ENCODE assay signal across 19 mouse cellular contexts in the genomic region with DNA sequence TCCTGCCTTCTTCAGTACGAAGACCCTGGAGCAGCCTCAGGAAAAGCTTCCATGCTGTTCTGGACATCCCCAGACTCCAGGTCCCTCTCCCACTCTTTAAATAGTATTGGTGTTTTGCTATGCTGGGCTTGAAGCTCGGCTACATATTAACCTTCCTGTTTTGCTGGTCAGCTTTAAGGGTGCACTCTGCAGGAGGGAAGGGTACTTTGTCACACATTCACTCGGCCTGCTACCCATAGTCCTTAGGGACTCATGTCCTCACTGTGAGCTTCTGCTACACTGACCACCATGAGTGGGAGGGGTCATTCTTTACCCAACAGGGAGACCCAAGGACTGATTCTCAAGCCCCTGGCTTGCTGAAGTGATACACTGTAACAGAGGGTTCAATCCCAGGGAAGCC. TPM values are rescaled to one million over a fixed set of nuclear protein-coding genes. Genes with fewer than 3 reads are reported as not detected.
A peak's percentile ranks its signal among the peaks of the same experiment; 100 is the strongest.
DNase-seq lines count a peak whose midpoint lies in the region.
"Had no signal": no experiment of that assay in that cellular context is flagged by ENCODE, and none has a peak within 500 bp of the region (broad histone marks: within the 10 kb centered on the region; RNA-seq: fewer than 3 reads in every experiment).

No protein-coding gene starts in this region.

- DNase-seq in testis, postnatal 14 days (ENCODE audit: low spot score) = peak; percentile 78
- no peak for DNase-seq in testis, postnatal 10 days (ENCODE audit: low spot score)
- peak; percentile 74 to 80 for DNase-seq in kidney, adult 8-10 months
- peak; percentile 67 to 82 for DNase-seq in kidney, postnatal 36 days
- peak; percentile 72 for DNase-seq in yolk sac, embryonic 10.5 days (ENCODE audit: low spot score)
- DNase-seq in urinary bladder, postnatal 25 days (ENCODE audit: low spot score) = no peak
- no peak for DNase-seq in urinary bladder, postnatal 4 days (ENCODE audit: low spot score in 2 of 2)
- DNase-seq in frontal cortex, adult 2 months (ENCODE audit: extremely low spot score in 1 of 2, low spot score in 1 of 2) = no peak
- DNase-seq: adrenal gland, postnatal 25 days; cerebellum, postnatal 36 days; right cerebral cortex, postnatal 14 days; thymus, postnatal 14 days had no signal

RNA-seq across cellular contexts. Expression of gene Cyba, which starts 2.1 kb away (rescaled TPM):
- 19.4 and 21.5 TPM in 2 replicates for polyA plus RNA-seq in frontal cortex, adult 2 months (2012; rRNA removed)

RNA-seq across cellular contexts. Expression of gene Il17c, which starts 8.8 kb away (rescaled TPM):
- 0.46 and 1.0 TPM in 2 replicates for polyA plus RNA-seq in frontal cortex, adult 2 months (2012; rRNA removed)
- polyA plus RNA-seq: embryonic facial prominence, embryonic 12.5 days; heart, embryonic 14.5 days; intestine, embryonic 14.5 days; limb, embryonic 11.5 days; lung, embryonic 15.5 days had no signal

RNA-seq across cellular contexts. Expression of gene Mvd, which starts 12.6 kb away (rescaled TPM):
- 31.2 and 35.9 TPM in 2 replicates for polyA plus RNA-seq in frontal cortex, adult 2 months (2012; rRNA removed)

RNA-seq across cellular contexts. Expression of gene Snai3, which starts 29.9 kb away (rescaled TPM):
- polyA plus RNA-seq in frontal cortex, adult 2 months (2012; rRNA removed) = 0.22 and 0.57 TPM in 2 replicates
- polyA plus RNA-seq: limb, embryonic 11.5 days; midbrain, postnatal 0 days; neural tube, embryonic 11.5 days had no signal

RNA-seq across cellular contexts. Expression of gene Rnf166, which starts 45.2 kb away (rescaled TPM):
- 62.3 and 86.3 TPM in 2 replicates for polyA plus RNA-seq in frontal cortex, adult 2 months (2012; rRNA removed)

Comparison
In these comparisons a context has a peak if more than half of its experiments do, and no peak if none do; other contexts are left out.
1. DNase-seq: peak in testis, postnatal 14 days (single experiment), kidney, adult 8-10 months (2 of 2), kidney, postnatal 36 days (2 of 2) and yolk sac, embryonic 10.5 days (single experiment); none in testis, postnatal 10 days (single experiment), urinary bladder, postnatal 25 days (single experiment), urinary bladder, postnatal 4 days (0 of 2) and frontal cortex, adult 2 months (0 of 2).